Mouse (Mus musculus) spleen, postnatal 10 days (tissue): Measurements from ENCODE around the gene Cenpv.

Experiments used
- DNase-seq, 2 experiments: peaks; one replicate each; pipeline ENCODE4 v3.0.0; 2021 to 2022; ENCODE audit warnings: low spot score in 2 of 2

Gene Cenpv

DNA sequence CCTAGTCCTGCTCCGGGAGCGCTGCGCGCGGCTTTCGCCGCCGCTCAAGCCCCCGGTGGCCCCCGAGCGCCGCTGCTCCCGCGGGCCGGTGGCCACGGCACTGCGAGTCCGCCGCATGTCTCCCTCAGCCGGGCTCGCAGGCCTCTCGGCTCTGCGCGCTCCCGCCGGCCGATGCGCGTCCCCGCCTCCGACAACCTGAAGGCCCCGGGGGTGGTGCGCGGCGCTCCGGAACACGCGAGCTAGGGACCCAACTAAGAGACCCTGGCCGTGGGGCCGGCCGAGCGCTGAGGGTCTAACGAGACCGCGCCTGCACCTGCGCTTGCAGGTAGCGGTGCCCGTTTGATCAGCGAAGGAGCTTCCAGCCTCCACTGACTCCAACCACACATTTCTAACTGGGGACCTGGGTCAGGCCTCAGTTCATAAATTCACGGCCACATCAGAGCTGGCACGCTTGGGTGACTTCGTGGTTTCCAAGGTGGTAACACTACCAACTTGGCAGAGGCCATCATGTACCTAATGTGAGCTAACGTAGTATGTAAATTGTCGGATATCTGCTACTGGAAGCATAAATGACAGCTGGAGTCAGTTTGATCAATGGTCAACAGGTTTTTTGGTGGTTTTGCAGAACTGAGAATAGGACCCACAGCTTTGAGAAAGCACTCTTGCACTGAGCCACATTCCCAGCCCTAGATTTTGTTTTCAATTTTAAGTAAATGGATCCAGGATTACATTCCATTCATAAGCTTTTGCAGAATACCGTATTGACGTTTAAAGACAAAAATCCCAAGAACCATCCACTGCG lies at the start of gene Cenpv:
Gene Cenpv, minus strand, starts transcription at position 173 of the 802 bp plus-strand sequence.
- DNase-seq, result peak; percentile 81 to 83

DNA sequence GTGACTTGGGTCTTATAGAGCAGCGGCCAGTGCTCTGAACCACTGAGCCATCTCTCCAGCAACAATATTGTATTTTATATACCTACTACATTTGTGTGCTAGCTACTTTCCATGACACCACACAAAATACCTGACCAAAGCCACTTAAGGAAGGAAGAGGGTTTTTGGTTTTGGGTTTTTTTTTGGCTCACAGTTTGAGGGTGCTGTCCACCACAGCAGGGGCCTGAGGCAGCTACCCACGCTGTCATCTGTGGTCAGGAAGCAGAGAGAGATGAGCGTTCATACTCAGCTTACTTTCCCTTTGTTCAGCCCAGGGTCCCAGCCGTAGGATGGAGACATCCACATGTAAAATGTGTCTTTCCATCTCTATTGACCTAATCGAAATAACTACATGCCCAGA lies 48.0 kb upstream of the Cenpv start:
- no peak for DNase-seq

DNA sequence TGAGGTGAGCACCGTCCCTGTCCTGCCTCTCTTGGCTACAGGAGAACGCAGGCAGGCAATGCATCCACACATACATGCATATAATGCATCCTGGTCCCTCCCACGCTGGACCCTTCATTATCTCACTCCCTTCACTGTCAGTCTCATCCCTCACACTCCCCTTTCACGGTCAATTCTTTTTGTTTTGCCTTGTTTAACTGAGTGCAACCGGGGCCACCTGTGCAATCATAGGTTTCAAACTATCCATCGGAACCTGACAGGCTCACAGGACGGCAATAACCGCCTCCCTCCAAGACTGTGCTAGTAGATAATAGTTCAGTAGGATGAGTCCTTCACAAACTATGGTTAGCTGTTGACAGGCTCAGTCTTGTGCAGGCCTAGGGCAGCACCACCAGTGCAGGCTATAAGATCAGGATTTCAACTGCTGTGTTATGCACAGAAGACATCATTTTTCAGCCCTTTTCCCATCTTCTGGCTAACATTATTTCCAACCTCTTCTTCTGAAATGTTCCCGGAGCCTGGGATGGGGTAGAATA lies 45.7 kb upstream of the Cenpv start:
- no peak for DNase-seq

DNA sequence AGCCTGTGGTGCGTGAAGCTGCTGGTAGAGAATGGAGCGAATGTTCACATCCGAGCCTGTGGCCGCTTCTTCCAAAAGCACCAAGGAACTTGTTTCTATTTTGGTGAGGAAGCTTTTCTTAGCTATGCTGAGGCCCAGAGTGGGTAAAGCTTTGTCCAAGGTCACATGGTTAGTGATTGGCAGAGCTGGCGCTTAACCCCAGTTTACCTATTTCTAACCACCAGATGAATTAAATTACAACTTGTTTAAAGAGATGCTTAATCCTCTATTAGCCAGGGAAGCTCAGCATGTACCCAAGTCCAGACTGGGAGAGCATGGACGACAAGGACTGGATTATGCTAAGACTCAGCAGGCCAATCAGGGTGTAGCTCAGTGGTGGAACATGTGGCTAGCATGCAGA lies 44.0 kb upstream of the Cenpv start:
- DNase-seq, result no peak

DNA sequence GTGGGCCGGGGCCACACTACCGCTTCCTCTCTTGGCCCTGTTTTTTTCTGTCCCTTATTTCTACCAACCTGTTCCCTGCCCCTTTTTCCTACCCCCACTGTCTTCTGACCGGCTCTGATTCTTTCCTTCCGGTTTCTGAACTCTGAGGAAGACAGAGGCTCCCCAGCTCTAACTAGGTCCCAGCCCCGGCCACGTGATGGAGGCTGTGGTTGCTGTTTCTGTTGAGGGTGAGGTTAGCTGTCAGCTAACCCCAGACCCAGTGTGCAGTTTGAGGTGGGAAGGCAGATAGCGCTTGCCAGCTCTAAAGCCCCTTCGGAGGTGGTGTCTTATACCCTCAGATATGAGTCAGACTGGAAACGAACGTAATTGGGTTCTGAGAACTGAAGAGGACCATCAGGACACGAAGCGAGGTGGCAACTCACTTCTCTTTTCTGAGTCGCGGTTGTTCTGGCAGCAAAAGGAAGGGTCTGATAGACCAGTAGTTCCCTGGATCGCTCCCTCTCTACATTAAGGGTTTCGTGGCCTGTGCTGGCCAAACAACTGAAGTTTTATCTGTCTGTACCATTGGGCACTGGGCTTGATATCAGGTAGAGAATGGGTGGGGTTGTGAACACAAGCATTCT lies 37.6 kb upstream of the Cenpv start:
- DNase-seq, result peak; percentile 64 to 68

DNA sequence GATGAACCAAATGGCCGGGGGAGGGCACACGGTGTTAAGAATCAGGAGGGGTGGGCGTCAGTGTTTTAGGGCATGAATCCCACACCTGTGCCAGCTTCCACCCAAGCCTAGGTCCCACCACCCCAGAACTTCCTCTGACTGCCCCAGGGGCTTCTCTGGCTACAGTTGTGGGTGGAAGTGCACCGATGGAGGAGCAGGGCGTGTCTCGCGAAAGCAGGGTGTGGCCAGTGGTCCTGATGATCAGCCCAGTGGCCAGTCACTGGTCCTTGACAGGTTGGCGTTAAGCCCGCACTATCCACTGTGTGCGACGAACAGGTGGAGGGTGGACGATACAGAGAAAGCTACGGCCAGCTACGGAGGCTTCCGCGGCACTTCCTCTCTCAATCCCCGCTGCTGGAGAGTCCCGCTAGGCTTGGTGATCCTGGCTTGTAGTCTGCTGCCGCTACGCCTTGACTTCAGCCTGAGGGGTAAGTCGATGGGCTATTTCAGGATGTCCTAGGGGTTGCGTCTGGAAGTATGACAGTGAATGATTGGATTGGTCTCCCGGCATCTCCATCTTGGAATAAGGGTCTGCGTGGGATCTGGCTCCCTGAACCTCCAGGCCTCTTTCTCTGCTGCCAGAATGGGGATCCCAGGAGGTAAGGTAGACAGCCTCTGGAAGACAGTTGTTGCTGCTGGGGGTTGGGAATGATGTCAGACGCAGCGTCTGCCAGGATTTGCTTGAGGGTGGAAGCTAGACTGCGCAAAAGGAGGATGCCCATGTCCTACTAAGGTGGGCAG lies 36.8 kb upstream of the Cenpv start:
- peak; percentile 70 to 72 for DNase-seq

DNA sequence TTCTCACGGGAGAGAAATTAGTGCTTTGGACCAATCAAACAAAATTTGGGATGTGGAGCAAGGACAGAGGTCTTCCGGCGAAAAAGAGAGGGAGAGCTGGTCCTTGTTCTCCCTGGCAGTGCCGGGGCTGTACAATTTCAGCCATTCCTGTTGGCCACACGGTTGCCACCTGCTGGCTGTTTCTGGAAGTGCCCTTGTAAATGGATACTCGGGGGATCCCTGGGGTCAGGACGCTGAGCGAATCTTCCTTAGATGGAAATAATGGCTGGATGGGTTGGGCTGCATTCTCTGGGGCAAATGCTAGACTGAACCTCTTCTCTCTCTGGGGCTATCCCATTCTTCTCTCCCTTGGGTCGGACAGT lies 36.2 kb upstream of the Cenpv start:
- DNase-seq, result peak; percentile 91

DNA sequence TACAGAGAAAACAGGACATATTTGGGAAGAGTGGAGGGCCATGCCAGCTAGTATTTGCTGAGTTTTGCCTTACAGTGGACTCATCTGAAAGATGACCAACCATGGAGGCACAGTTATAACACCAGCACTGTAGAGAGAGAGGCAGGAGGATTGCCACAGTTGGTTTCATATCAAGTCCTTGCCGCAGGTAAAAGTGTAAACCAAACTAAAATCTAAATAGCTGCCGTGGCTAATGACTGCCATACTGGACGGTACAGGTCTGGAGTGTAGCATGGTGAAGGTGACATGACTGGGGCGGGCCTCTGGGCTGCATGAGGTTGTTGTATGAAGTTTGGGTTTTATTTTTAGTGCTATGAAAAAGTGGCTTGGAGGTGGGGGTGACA lies 35.6 kb upstream of the Cenpv start:
- no peak for DNase-seq

DNA sequence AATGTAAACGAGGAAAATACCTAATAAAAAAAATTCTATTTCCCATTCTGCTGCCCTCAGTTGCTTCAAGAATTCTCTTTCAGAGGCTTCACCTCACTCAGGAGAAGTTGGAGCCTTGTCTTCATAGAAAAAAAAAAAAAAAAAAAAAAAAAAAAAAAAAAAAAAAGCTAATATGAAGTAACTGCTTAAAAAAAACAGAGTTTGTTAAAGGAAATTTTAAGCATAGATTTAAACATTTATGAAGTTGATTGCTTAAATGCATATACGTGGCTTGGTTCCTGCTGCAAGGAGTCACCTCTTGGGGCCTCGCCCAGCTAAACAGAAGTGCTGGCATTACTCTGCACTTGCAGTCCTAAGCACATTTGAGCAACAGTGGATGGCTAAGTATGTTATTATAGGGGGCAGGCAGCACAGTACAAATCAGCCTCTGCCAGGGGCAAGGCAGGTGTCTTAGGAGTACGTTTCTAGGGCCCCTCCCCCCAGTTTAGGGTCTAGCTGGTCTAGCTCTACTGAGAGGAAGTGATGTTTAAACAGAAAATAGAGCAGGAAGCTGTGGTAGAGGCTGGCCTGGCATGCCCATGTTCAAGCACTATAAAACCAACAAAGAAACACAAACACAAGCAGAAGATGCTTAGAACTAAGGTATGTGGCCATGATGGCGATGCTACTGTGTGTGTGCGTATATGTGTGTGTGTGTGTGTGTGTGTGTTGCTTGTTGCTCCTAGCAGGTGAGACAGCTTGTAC lies 35.1 kb upstream of the Cenpv start, which contains the start of gene Trpv2:
Gene Trpv2, plus strand, starts transcription at position 528 of the 744 bp plus-strand sequence.
- DNase-seq, result peak in 1 of 2 experiments; percentile 56

DNA sequence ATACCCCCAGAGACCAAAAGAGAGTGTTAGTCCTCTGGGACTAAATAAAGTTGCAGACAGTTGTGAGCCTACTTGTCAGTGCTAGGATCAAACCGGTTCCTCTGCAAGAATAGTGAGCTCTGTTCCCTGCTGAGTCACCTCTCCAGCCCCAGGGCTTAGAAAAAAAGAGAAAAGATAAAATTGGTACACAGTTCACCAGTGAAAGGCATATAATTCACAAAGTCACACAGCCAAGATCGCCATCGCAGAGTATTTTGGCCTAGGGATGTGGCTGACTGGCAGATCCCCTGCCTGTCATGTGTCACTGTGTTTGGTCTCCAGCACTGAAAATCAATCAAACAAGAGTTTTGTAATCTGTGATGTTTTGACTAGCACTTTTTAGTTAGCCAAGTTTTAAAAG lies 29.2 kb upstream of the Cenpv start:
- no peak for DNase-seq

DNA sequence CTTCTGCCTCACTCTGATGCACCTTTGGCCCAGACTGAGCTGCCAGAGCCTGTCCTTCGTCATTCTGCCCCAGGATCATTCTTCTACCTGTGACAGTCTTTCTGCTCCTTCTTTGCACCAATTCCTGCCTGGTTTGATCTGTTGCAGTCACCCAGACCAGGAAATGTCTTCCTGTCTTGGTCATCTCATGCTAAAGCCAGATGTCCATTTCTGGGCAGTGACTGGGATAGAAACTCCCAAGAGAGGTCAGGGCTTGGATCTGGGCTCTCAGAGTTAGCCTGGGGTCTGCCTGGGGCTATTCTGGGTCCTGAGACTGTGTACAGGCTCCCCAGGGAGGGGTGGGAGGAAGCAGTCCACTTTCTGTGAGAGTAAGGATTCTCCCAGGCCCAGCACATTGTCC lies 27.1 kb upstream of the Cenpv start:
- no peak for DNase-seq

DNA sequence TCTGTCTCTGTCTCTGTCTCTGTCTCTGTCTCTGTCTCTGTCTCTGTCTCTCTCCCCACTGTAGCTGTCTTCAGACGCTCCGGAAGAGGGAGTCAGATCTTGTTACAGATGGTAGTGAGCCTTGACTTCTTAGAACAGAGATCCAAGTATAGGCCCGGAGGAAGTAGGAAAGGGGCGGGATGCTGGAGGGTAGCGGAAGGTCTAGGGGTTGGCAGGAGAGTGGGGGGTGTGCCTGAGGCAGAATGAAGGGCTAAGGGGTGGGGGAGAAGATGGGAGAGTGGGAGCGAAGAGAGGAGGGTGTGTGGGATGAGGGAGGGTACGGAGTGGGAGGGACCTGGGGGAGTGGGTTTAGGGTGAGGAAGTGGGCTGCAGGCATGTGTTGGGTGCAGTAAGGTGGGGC lies 26.7 kb upstream of the Cenpv start:
- DNase-seq, result no peak

DNA sequence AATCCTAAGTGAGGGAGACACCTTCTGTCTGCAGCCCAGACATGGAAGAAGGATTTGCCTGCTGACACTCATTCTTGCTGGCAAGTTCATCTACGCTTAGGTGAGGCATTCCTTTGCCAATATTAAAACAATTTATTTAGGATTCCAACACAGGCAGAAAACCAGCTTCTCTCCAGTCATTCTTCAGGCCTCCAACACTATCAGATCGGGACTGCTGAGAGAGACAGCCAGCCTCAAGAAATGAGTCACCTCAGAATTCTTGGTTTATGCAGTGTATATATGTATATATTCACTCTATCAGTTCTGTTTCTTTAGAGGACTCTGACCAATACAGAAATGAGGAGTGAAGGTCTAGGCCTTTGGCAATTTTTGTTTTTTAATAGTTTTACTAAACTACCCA lies 24.5 kb upstream of the Cenpv start:
- DNase-seq, result no peak

DNA sequence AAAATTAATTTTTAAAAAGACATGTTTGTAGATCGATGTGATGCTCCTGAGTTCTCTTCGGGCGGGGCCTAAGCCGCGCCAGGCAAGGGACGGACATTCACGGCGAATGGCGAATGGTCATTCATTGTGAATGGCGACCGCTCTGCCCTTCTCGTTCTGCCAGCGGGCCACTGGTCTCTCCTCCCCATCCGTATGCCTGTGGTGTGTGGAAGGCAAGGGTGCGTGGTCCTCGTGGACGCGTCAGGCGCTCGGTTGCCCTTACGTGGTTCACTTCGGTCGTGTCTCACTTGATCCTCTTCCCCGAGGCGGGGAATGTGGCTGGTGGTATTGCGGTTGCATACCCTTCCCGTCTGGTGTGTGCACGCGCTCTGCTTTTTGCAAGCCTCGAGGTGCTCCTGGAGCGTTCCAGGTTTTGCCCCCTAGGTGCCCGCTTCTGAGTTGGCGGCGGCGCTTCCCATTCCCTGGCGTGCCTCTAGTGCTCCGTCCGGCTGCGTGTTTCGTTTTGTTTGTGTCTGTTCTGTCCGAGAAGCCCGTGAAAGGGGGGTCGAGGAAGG lies 21.5 kb upstream of the Cenpv start:
- no peak for DNase-seq

DNA sequence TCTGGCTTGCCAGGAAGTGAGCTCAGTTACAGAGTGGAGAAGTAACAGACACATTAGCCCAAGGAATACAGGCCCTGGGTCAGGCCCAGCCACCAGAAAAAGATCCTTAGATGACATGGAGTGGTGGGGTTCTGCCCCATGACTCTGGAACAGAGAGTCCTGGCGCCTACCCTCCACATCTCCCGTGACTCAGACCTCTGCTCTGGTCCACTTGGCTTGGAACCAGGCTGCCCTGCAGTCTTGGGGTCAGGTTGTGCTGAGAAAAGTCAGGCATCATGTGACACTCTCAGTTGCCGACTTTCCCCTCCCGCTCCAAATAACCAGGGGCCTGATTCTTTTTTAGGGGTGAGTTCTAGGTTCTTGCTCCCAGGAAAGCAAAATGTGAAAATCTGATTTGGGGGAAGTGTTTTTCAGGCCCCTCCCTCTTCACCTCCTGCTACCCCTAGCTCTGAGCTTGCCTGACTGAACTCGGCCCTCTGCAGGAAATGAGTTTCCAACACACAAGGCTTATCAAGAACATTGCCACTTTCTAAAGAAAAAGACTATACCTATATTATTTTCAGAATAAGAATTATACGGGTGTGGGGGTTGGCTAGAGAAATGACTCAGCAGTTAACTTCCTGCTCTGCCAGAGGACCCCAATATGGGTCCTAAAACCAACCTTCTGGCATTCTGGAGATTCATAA lies 20.0 kb upstream of the Cenpv start:
- no peak for DNase-seq

DNA sequence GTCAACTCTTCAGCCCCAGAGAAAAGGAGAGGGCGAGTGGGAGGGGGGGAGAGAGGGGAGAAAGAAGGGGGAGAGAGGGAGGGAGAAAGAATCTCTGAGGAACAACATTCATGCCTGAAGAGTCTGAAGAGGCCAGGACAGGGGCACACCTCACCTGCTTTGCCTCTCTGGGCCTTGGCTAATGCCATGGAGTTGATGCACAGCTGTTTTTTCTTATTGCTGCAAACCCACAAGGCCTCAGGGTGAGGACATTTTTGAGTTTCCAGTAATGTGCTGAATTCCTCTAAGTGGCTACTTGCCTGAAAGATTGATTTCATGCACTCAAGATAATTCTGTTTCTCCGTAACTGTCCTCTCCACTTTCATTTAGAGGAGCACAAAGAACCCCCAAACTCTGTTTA lies 19.1 kb upstream of the Cenpv start:
- DNase-seq, result no peak

DNA sequence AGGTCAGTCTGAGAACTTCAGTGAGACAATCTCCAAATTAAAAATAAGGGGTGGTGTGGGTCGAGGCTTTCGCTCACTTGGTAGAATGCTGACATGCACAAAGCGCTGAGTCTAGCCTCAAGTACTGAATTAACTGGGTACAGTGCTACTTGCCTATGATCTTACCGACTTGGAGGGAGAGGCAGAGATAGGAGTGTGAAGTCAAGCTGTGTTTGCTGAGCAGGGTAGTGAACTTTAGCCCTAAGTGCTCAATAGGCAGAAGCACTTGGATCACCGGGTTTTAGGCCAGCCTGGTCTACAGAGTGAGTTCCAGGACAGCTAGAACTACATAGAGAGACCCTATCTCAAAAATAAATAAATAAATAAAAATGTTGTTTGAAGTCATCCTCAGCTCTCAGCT lies 18.1 kb upstream of the Cenpv start:
- no peak for DNase-seq

DNA sequence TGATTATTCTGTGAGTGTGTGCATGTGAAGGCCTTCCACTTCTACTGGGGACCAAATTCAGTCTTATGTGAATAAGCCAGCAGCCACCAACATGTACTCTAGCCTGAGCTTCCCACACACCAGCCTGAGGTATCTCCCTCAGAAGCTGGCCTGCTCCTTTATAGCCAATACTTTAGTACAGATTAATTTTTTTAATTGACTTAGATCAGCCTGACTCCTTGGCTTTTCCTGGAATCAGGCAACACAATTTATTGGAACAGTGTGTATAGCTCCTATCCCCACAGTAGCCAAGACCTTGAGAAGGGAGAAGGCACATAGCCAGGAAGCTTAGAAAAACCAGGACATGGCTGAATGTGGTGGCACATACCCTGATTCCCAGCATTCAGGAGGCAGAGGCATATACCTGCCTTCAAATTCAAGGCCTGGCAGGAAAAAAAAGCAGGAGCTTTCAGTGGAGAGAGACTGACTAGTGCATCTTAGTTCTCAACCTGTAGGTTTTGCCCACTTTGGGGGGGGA lies 16.9 kb upstream of the Cenpv start:
- no peak for DNase-seq

DNA sequence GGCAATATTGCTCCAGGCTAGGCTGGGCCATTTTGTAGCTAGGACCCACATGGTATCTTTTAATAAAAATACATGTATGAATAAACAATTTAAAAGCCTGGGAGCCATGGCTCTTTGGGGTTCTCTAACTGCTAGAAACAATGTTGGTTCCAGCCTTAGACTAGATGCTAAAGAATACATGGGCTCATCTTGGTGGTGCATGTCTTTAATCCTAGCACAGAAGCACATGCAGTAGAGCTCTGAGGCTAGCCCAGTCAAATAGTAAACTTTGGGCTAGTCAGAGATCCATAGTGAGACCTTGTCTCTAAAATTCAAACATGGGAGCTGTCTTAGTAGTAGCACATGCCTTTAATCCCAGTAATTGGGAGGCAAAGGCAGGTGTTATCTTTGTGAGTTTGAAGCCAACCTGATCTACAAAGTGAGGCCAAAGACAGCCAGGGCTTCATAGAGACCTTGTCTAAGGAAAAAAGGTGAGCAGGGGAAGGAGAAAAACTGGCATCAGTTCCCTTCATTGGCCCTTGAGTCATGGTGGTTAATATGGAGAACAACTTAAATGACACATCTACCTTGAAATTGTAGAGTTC lies 16.0 kb upstream of the Cenpv start:
- DNase-seq, result no peak

DNA sequence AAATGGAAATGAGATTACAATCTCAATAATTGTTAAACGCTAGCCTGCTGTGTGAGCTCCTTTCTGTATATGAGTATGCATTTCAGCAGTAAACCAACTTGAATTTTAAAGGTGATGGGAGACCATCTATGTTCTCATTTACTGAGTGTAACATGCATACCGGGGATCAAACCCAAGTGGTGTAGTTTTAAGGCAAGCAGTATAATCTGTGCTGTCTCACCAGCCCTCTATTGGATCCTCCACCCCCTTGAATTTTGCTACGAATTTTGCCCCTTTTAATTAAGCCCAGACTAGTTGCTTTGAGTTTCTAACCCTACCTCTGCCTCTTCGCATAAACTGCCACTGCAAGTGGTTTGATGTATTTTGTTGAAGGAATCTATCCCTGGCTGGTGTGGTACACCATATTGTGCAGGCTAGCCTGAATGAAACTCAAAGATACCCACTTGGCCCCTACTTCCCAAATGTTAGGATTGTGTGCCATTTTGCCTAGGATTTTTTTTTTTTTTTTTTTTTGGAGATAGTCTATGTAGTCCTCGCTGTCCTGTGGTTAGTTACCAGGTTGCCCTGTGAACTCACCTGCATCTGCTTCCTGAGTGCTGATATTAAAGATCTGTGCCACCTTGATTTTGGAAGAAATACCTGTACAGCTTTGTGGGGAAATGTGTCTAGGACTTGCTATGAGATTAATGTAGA lies 15.2 kb upstream of the Cenpv start:
- DNase-seq, result no peak
